Mouse (Mus musculus) MEL (cell line): ENCODE measurements around the gene Slc16a12.

Source experiments
- CHD2 ChIP-seq: IDR thresholded peaks from 2 replicates; pipeline ENCODE4 v1.6.1; 2011; ENCODE audit warnings: low read length, improper control_type of control experiment
- CTCF ChIP-seq, 3 experiments: IDR thresholded peaks in 2 of 3; conservative IDR thresholded peaks in 1 of 3; 2 replicates each; pipeline ENCODE4 v1.5.1; 2011 to 2012; ENCODE audit warnings: low read length in 3 of 3, low read depth in 2 of 3, mild to moderate bottlenecking in 2 of 3, improper control_type of control experiment in 1 of 3, inconsistent platforms in 1 of 3, mixed read lengths in 1 of 3, moderate library complexity in 1 of 3; ENCODE audit not compliant: control insufficient read depth in 1 of 3, insufficient read depth in 1 of 3, poor library complexity in 1 of 3, severe bottlenecking in 1 of 3
- EP300 ChIP-seq, 2 experiments: IDR thresholded peaks; 2 replicates each; pipeline ENCODE4 v1.6.1; 2011; ENCODE audit warnings: improper control_type of control experiment in 2 of 2, low read length in 2 of 2, low read depth in 1 of 2, mild to moderate bottlenecking in 1 of 2
- GABPA ChIP-seq: IDR thresholded peaks from 2 replicates; pipeline ENCODE4 v1.6.1; 2012; ENCODE audit warnings: low read depth, mild to moderate bottlenecking, inconsistent platforms, low read length, improper control_type of control experiment, moderate library complexity
- GATA1 ChIP-seq: IDR thresholded peaks from 2 replicates; pipeline ENCODE4 v1.6.1; 2011; ENCODE audit warnings: low read depth, low read length, improper control_type of control experiment
- HCFC1 ChIP-seq: IDR thresholded peaks from 2 replicates; pipeline ENCODE4 v1.6.1; 2012; ENCODE audit warnings: low read depth, mild to moderate bottlenecking, inconsistent platforms, low read length, improper control_type of control experiment, moderate library complexity
- MEF2A ChIP-seq: IDR thresholded peaks from 2 replicates; pipeline ENCODE4 v1.6.1; 2014; ENCODE audit warnings: low read depth, mild to moderate bottlenecking, inconsistent platforms, low read length, improper control_type of control experiment; ENCODE audit not compliant: poor library complexity, insufficient replicate concordance, severe bottlenecking; ENCODE audit errors: extremely low read depth
- MYC ChIP-seq: IDR thresholded peaks from 2 replicates; pipeline ENCODE4 v1.6.1; 2011; ENCODE audit warnings: low read depth, mild to moderate bottlenecking, low read length, improper control_type of control experiment, moderate library complexity
- NELFE ChIP-seq: IDR thresholded peaks from 2 replicates; pipeline ENCODE4 v1.6.1; 2011; ENCODE audit warnings: low read depth, low read length, improper control_type of control experiment
- POLR2A ChIP-seq, 2 experiments: IDR thresholded peaks; 2 replicates each; pipeline ENCODE4 v1.6.1; 2011 to 2012; ENCODE audit warnings: low read length in 2 of 2, mild to moderate bottlenecking in 2 of 2, control low read depth in 1 of 2, improper control_type of control experiment in 1 of 2, low read depth in 1 of 2, moderate library complexity in 1 of 2; ENCODE audit not compliant: control insufficient read depth in 1 of 2, insufficient read depth in 1 of 2, poor library complexity in 1 of 2
- POLR2AphosphoS2 ChIP-seq: IDR thresholded peaks from 2 replicates; pipeline ENCODE4 v1.6.1; 2011; ENCODE audit warnings: low read length, improper control_type of control experiment
- TCF12 ChIP-seq: IDR thresholded peaks from 2 replicates; pipeline ENCODE4 v1.6.1; 2014; ENCODE audit warnings: low read depth, mild to moderate bottlenecking, inconsistent platforms, low read length, improper control_type of control experiment, moderate library complexity
- USF1 ChIP-seq: IDR thresholded peaks from 2 replicates; pipeline ENCODE4 v1.6.1; 2014; ENCODE audit warnings: low read depth, mild to moderate bottlenecking, inconsistent platforms, low read length, improper control_type of control experiment, moderate library complexity

DNA sequence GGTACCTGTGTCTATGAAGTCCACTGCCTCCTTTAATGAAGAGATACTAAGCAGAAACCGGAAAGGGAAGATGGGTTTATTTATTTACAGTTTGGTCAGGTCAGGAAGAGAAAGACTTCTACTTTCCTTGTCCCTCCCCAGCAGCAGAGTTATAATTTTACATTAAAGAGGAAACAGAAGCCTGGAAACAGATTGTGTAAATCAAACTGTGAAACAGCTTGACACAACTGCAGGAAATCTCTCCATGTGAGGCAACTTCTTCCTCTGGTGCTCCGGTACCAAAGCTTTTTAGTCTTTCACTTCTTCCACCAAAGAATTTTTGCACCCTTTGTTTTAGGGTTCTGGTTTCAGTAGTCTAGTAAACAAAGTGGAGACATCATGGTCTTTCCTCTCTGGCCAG is 113.6 kb downstream of the Slc16a12 start:
- TF ChIP-seq CTCF (IDR thresholded peaks at IDR 0.05 in 2 of 3, conservative IDR thresholded peaks at IDR 0.05 in 1 of 3; ENCODE audit: control insufficient read depth in 1 of 3, insufficient read depth in 1 of 3, low read depth in 2 of 3, low read length in 3 of 3, poor library complexity in 1 of 3, severe bottlenecking in 1 of 3) (no peak), NELFE (no peak), GABPA (no peak), MYC (no peak), TCF12 (no peak), USF1 (no peak), CHD2 (no peak), GATA1 (no peak), MEF2A (no peak), POLR2AphosphoS2 (no peak), POLR2A (IDR thresholded peaks at IDR 0.05; ENCODE audit: control insufficient read depth in 1 of 2, insufficient read depth in 1 of 2, low read depth in 1 of 2, low read length in 2 of 2, poor library complexity in 1 of 2) (no peak), EP300 (IDR thresholded peaks at IDR 0.05; ENCODE audit: low read depth in 1 of 2, low read length in 2 of 2) (no peak), HCFC1 (no peak)
